Mouse (Mus musculus) G1E (cell line): ENCODE data around the gene Rpl31. TPM values are rescaled to one million over a fixed set of nuclear protein-coding genes. Genes with fewer than 3 reads are reported as not detected.

Experiments
- ATAC-seq: 2 replicates; pipeline ENCODE4 v1.8.0; 2016; ENCODE audit warnings: mild to moderate bottlenecking; ENCODE audit not compliant: insufficient number of reproducible peaks, poor library complexity, low FRiP score, severe bottlenecking; ENCODE audit errors: extremely low read depth
- DNase-seq: peaks from one replicate; pipeline ENCODE4 v3.0.0; 2012; ENCODE audit warnings: low spot score
- H3K27me3 ChIP-seq: 2 replicates; pipeline ENCODE4 v1.6.1; 2012; ENCODE audit warnings: mild to moderate bottlenecking, low read length, inconsistent platforms; ENCODE audit not compliant: insufficient read depth
- H3K36me3 ChIP-seq: replicated peaks from 2 replicates; pipeline ENCODE3; 2012; ENCODE audit warnings: mild to moderate bottlenecking, inconsistent platforms
- H3K4me1 ChIP-seq: 2 replicates; pipeline ENCODE4 v1.6.1; 2012; ENCODE audit warnings: low read depth, low read length, inconsistent platforms, mixed read lengths; ENCODE audit not compliant: insufficient read depth
- H3K4me3 ChIP-seq: 2 replicates; pipeline ENCODE4 v1.5.1; 2012; ENCODE audit warnings: low read depth, mild to moderate bottlenecking, inconsistent platforms, low read length, moderate library complexity, mixed read lengths
- H3K9me3 ChIP-seq: replicated peaks from 2 replicates; pipeline ENCODE4 v1.6.1; 2012; ENCODE audit warnings: inconsistent platforms
- CTCF ChIP-seq: IDR thresholded peaks from 2 replicates; pipeline ENCODE4 v1.5.1; 2012; ENCODE audit warnings: low read depth, low read length, inconsistent platforms, mixed read lengths
- GATA1 ChIP-seq: IDR thresholded peaks from 2 replicates; pipeline ENCODE4 v1.6.1; 2012; ENCODE audit warnings: borderline replicate concordance, low read length, inconsistent platforms, mixed read lengths
- GATA2 ChIP-seq: IDR thresholded peaks from 2 replicates; pipeline ENCODE4 v1.6.1; 2012; ENCODE audit warnings: low read depth, low read length, inconsistent platforms, borderline replicate concordance
- POLR2AphosphoS5 ChIP-seq: IDR thresholded peaks from 2 replicates; pipeline ENCODE4 v1.6.1; 2012; ENCODE audit warnings: low read depth, low read length, inconsistent platforms; ENCODE audit not compliant: insufficient replicate concordance
- TAL1 ChIP-seq: conservative IDR thresholded peaks from 2 replicates; pipeline ENCODE4 v1.6.1; 2012; ENCODE audit warnings: low read depth, low read length, inconsistent platforms, mixed read lengths
- polyA plus RNA-seq: library from polyadenylated mRNA; stranded (reverse); fragments of >175 nt; gene quantifications from 2 replicates; pipeline ENCODE4 v1.2.3, GENCODE M21; 2012
- total RNA-seq, 2 experiments: library from RNA; stranded (forward) in 1 of 2; stranded (reverse) in 1 of 2; fragments of 200-1000 nt in 1 of 2; fragments of >200 nt in 1 of 2; fragmentation: Nextera tagmentation in 1 of 2; gene quantifications; 2 replicates each; pipeline ENCODE4 v1.2.3; 2014 to 2017

Gene Rpl31
- total and polyA plus RNA-seq, 3 experiments = 479 to 2,463 (median 739) TPM

DNA sequence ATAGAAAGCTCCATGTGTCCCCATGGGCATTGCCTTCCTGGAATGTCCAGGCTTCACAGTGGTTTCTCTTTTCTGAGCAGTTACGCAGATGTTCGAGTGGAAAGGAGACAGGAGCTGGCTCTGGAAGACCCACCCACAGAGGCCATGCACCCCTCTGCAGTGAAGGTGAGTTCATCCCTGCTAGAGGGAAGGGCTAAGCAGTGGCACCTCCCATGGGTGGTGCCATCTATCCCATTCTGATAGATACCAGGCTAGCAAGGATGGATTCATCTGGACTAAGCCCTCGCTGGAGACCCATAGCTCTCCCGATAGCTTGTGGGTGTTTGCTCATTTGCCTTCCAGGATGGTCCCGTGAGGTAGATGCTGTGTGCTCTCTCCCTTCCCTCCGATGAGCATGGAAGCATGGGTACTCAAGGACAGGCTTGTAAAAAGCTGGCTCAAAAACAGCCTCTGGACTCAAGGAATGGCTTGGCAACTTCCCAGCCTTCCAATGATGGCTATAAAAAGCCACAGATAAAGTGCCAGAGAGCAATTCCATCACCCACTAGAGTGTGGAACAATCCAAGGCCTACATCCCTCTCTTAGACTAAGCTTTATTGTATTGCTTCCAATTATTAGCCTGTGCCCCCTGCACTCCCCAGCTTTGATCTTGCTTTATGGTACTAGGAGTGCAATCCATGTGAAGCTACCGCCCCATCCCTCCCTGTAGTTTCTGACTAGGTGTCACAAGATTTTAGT is 36.6 kb upstream of the Rpl31 start:
- Histone ChIP-seq H3K4me3 (no peak overlapping the region), H3K27me3 (peaks cover 15% of the 10 kb centered on the region), H3K9me3 (no peaks in the 10 kb centered on the region), H3K36me3 (no peaks in the 10 kb centered on the region), H3K4me1 (no peaks in the 10 kb centered on the region)
- TF ChIP-seq GATA1 = no peak
- no peak for TF ChIP-seq GATA2
- no peak for TF ChIP-seq CTCF
- no peak for TF ChIP-seq POLR2AphosphoS5
- no peak for TF ChIP-seq TAL1
- DNase-seq = no peak
- ATAC-seq = no peak

- Histone ChIP-seq H3K36me3 (no peaks in the 10 kb centered on the region), H3K4me3 (no peak overlapping the region), H3K4me1 (no peaks in the 10 kb centered on the region), H3K27me3 (peaks cover 18% of the 10 kb centered on the region), H3K9me3 (no peaks in the 10 kb centered on the region)
- TF ChIP-seq CTCF (no peak), POLR2AphosphoS5 (no peak), GATA1 (no peak), GATA2 (no peak), TAL1 (no peak)
- ATAC-seq (no peak), DNase-seq (no peak)
These were observed 35.2 kb upstream of the Rpl31 start for GRCm38 (mm10) chr1:39332456-39332855.

DNA sequence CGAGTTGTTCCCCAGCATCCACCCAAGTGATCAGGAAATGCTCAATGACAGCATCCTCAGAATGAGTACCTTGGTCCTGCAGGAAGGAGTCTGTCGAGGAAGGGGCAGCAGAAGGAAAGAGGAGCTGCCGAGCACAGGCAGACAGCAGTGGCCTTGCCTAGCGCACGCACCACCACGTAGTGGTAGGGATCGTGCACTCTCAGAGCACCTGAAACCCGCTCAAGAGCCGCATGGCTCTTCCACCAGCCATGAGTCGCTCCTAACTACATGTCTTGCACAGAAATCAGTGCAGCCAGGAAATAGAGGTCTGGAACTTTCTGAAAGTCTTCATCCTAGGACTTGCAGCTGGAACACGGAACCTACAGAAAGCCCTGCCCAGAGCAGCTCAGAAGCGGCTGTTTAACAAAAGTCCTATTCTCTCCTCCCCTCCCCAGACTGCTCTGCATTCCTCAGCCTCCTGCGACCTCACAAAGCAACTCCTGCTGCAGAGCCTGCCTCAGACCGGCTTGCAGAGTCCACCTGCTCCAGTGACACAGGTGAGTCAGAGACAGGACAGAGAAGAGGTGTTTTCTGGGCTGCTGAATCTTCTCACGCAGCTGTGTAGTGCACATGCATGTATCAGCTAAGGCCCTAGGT is 32.0 kb upstream of the Rpl31 start:
- no peak for ATAC-seq
- Histone ChIP-seq H3K36me3 (no peaks in the 10 kb centered on the region), H3K4me3 (no peak overlapping the region), H3K4me1 (no peaks in the 10 kb centered on the region), H3K9me3 (no peaks in the 10 kb centered on the region), H3K27me3 (peaks cover 24% of the 10 kb centered on the region)
- no peak for DNase-seq
- no peak for TF ChIP-seq CTCF
- TF ChIP-seq TAL1 = no peak
- TF ChIP-seq GATA1 = no peak
- TF ChIP-seq POLR2AphosphoS5 = no peak
- no peak for TF ChIP-seq GATA2

GRCm38 (mm10) chr1:39336788-39337187 is 30.9 kb upstream of the Rpl31 start:
- TF ChIP-seq TAL1 (no peak), GATA1 (no peak), GATA2 (no peak), CTCF (no peak), POLR2AphosphoS5 (no peak)

GRCm38 (mm10) chr1:39338831-39339230 is 28.8 kb upstream of the Rpl31 start:
- Histone ChIP-seq H3K4me1 (no peaks in the 10 kb centered on the region), H3K36me3 (no peaks in the 10 kb centered on the region), H3K4me3 (no peak overlapping the region), H3K27me3 (peaks cover 29% of the 10 kb centered on the region), H3K9me3 (no peaks in the 10 kb centered on the region)
- DNase-seq = no peak
- no peak for TF ChIP-seq TAL1
- TF ChIP-seq POLR2AphosphoS5 = no peak
- no peak for TF ChIP-seq GATA1
- no peak for TF ChIP-seq CTCF
- TF ChIP-seq GATA2 = no peak
- ATAC-seq = no peak

More at GRCm38 (mm10) chr1:39336788-39337187, 30.9 kb upstream of the Rpl31 start:
- no peak for ATAC-seq
- Histone ChIP-seq H3K4me1 (no peaks in the 10 kb centered on the region), H3K9me3 (no peaks in the 10 kb centered on the region), H3K27me3 (peaks cover 26% of the 10 kb centered on the region), H3K4me3 (no peak overlapping the region), H3K36me3 (no peaks in the 10 kb centered on the region)
- DNase-seq = no peak

DNA sequence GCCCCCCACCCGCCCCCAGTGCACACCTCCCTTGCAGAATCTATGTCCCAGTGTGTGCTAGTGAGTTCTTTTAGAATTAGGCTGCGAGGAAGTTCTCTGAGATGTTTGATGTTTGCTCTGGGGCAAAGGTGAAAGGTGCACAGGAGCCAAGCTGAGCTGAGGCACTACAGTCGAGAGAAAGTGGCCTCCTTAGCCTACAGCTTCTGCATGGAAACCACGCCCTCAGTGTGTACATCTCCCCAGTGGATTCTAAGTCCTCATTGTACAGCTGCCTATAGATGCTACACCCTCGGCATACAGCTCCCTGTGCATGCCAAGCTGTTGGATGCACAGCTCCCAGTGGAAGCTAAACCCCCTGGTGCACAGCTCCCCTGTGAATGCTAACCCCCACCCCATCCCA is 28.2 kb upstream of the Rpl31 start:
- peaks cover 29% of the 10 kb centered on the region for H3K27me3 ChIP-seq
- no peaks in the 10 kb centered on the region for H3K36me3 ChIP-seq
- ATAC-seq = no peak
- no peaks in the 10 kb centered on the region for H3K9me3 ChIP-seq
- H3K4me3 ChIP-seq = no peak overlapping the region
- no peaks in the 10 kb centered on the region for H3K4me1 ChIP-seq
- DNase-seq = no peak
- TF ChIP-seq POLR2AphosphoS5 (no peak), GATA1 (no peak), TAL1 (no peak), GATA2 (no peak), CTCF (no peak)
